Mouse (Mus musculus) lung, postnatal 4 days (tissue): Measurements from ENCODE around the gene Xpnpep1.

ENCODE experiments used
- DNase-seq, 2 experiments: peaks; one replicate each; pipeline ENCODE4 v3.0.0; 2021

Xpnpep1 gene

GRCm38 (mm10) chr19:53029686-53030085 is 10.3 kb downstream of the Xpnpep1 start:
- no peak for DNase-seq

GRCm38 (mm10) chr19:53029045-53029444 is 11.0 kb downstream of the Xpnpep1 start:
- DNase-seq: no peak

GRCm38 (mm10) chr19:53028216-53028615 is 11.8 kb downstream of the Xpnpep1 start:
- no peak for DNase-seq

GRCm38 (mm10) chr19:53023189-53023588 is 16.8 kb downstream of the Xpnpep1 start:
- peak in 1 of 2 experiments; percentile 53 for DNase-seq

GRCm38 (mm10) chr19:53022037-53022614 is 17.9 kb downstream of the Xpnpep1 start:
- no peak for DNase-seq

GRCm38 (mm10) chr19:53021537-53021936 is 18.5 kb downstream of the Xpnpep1 start:
- DNase-seq: no peak

- peak; percentile 62 to 77 for DNase-seq
Measured at GRCm38 (mm10) chr19:53019716-53020463, 20.1 kb downstream of the Xpnpep1 start.

GRCm38 (mm10) chr19:53017954-53018353 is 22.1 kb downstream of the Xpnpep1 start:
- peak; percentile 44 to 64 for DNase-seq

GRCm38 (mm10) chr19:53017248-53017647 is 22.8 kb downstream of the Xpnpep1 start:
- DNase-seq: peak in 1 of 2 experiments; percentile 57

- DNase-seq: no peak
Measured at GRCm38 (mm10) chr19:53014910-53015710, 24.9 kb downstream of the Xpnpep1 start.

GRCm38 (mm10) chr19:53013744-53014143 is 26.3 kb downstream of the Xpnpep1 start:
- DNase-seq: no peak

GRCm38 (mm10) chr19:53013341-53013740 is 26.7 kb downstream of the Xpnpep1 start:
- DNase-seq: no peak

GRCm38 (mm10) chr19:53010941-53011340 is 29.1 kb downstream of the Xpnpep1 start:
- DNase-seq: peak; percentile 33 to 62

- DNase-seq: no peak
Measured at GRCm38 (mm10) chr19:53008921-53009320, 31.1 kb downstream of the Xpnpep1 start.

- DNase-seq: peak; percentile 79 to 83
Measured at GRCm38 (mm10) chr19:53008020-53008705, 31.9 kb downstream of the Xpnpep1 start.

- DNase-seq: peak in 1 of 2 experiments; percentile 22
Measured at GRCm38 (mm10) chr19:53005978-53006377, 34.0 kb downstream of the Xpnpep1 start.

- peak in 1 of 2 experiments; percentile 7 for DNase-seq
Measured at GRCm38 (mm10) chr19:53003554-53004365, 36.3 kb downstream of the Xpnpep1 start.

- no peak for DNase-seq
Measured at GRCm38 (mm10) chr19:53002166-53003095, 37.6 kb downstream of the Xpnpep1 start.

GRCm38 (mm10) chr19:52992880-52993440 is 47.1 kb downstream of the Xpnpep1 start:
- peak in 1 of 2 experiments; percentile 41 for DNase-seq

- no peak for DNase-seq
Measured at GRCm38 (mm10) chr19:52991924-52992323, 48.1 kb downstream of the Xpnpep1 start.
